Mouse (Mus musculus): ENCODE results near the gene Ppp1r3c. TPM values are rescaled to one million over a fixed set of nuclear protein-coding genes. Genes with fewer than 3 reads are reported as not detected.

Ppp1r3c gene
- 2.5 and 3.7 TPM in 2 replicates for polyA plus RNA-seq (2014; fragmentation: Nextera tagmentation; extraction: Ambion mirVana)

DNA sequence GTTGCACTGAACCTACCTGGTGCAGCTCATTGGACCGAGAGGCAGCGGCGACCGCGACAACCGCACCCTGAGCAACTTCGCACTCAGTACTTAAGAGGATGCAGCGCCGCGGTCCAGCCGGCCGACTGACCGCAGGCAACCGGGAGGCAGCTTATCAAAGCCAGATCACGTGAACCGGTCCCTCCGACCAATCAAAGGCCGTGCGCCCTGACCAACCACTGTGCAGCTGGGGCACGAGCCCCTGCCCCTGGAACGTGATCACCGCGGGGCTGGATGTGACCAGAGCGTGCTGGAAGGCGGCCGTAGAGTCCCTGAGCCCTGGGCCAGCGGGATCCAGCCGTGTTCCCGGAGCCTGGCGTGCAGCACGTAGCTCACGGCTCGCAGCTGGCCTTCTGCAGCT is at the start of gene Ppp1r3c:
Gene Ppp1r3c (minus strand): TSS at position 117 of the 400 bp plus-strand sequence.
- 0% methylated on average over 33 of the region's 33 CpGs for WGBS

DNA sequence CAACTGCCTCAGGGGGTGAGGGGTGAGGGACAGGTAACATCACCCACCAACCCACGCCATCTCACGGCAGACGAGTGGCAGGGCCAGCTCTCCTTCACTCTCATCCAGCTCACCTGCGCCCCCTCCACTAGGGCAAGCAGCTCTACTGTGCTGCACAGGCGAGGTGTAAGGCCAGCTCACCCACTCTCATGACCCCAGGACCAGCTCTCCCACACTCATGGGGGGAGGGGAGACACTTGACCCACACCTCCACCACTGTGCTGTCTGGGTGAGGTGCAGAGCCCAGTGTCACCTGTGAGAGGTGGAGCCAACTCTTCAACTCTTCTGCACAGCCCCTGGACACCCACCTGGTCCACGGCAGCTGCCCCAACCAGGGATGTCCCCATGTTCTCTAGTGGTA is 46.7 kb upstream of the Ppp1r3c start:
- H3K9me3 ChIP-seq (ENCODE audit: control insufficient read depth, low read length) = no peaks in the 10 kb centered on the region
- H3K27ac ChIP-seq (ENCODE audit: low read depth, low read length) = no peak overlapping the region
- H3K4me2 ChIP-seq (ENCODE audit: low read depth) = no peak overlapping the region
- no peak overlapping the region for H3K4me3 ChIP-seq (ENCODE audit: low read depth, low read length)
- DNase-seq (ENCODE audit: low spot score) (no peak), ATAC-seq (ENCODE audit: insufficient read depth, low FRiP score, low TSS enrichment) (no peak)
- no peaks in the 10 kb centered on the region for H3K27me3 ChIP-seq (ENCODE audit: control insufficient read depth, insufficient read depth, low read length)
- 84% methylated on average over 6 of the region's 6 CpGs for WGBS
- H3K36me3 ChIP-seq (ENCODE audit: control insufficient read depth, insufficient read depth, low read length) = no peaks in the 10 kb centered on the region
- H3K4me1 ChIP-seq (ENCODE audit: control insufficient read depth, insufficient read depth, low read length) = no peaks in the 10 kb centered on the region
- H3K9ac ChIP-seq (ENCODE audit: low read length) = no peak overlapping the region

More for the DNA sequence above, at the start of gene Ppp1r3c:
- no peaks in the 10 kb centered on the region for H3K36me3 ChIP-seq (ENCODE audit: control insufficient read depth, insufficient read depth, low read length)
- peak within 1 kb of the TSS; percentile 46 for H3K4me2 ChIP-seq (ENCODE audit: low read depth)
- H3K9ac ChIP-seq (ENCODE audit: low read length) = peak within 1 kb of the TSS; percentile 66
- peak within 1 kb of the TSS; percentile 38 for H3K4me3 ChIP-seq (ENCODE audit: low read depth, low read length)
- DNase-seq (ENCODE audit: low spot score) (peak; percentile 94), ATAC-seq (ENCODE audit: insufficient read depth, low FRiP score, low TSS enrichment) (peak; percentile 99)
- no peaks in the 10 kb centered on the region for H3K9me3 ChIP-seq (ENCODE audit: control insufficient read depth, low read length)
- H3K27ac ChIP-seq (ENCODE audit: low read depth, low read length) = peak within 1 kb of the TSS; percentile 40
- H3K4me1 ChIP-seq (ENCODE audit: control insufficient read depth, insufficient read depth, low read length) = no peaks in the 10 kb centered on the region
- no peaks in the 10 kb centered on the region for H3K27me3 ChIP-seq (ENCODE audit: control insufficient read depth, insufficient read depth, low read length)

DNA sequence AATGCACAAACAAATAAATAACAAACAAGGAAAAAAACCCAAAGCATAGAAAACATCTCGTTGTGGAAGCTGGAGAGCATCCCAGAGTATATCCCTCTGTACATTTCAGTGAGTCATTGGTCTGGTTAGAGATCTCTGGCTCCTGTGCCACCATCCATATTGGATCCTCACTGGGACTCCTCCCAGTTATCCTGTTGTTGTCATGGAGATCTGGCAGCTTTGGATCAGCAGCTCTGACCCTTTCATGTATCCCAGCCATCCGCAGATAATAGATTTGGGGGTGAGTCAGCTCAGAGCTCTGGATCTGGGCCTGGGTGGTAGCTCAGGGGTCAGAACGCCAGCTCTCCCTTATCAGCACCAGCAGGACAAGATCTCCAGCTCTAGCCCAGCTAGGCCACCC is 46.1 kb upstream of the Ppp1r3c start:
- Histone ChIP-seq H3K9ac (ENCODE audit: low read length) (no peak overlapping the region), H3K27ac (ENCODE audit: low read depth, low read length) (no peak overlapping the region), H3K36me3 (ENCODE audit: control insufficient read depth, insufficient read depth, low read length) (no peaks in the 10 kb centered on the region), H3K4me2 (ENCODE audit: low read depth) (no peak overlapping the region), H3K27me3 (ENCODE audit: control insufficient read depth, insufficient read depth, low read length) (no peaks in the 10 kb centered on the region), H3K4me1 (ENCODE audit: control insufficient read depth, insufficient read depth, low read length) (no peaks in the 10 kb centered on the region), H3K4me3 (ENCODE audit: low read depth, low read length) (no peak overlapping the region), H3K9me3 (ENCODE audit: control insufficient read depth, low read length) (no peaks in the 10 kb centered on the region)
- DNase-seq (ENCODE audit: low spot score) (no peak), ATAC-seq (ENCODE audit: insufficient read depth, low FRiP score, low TSS enrichment) (no peak)
- 83% methylated on average over 3 of the region's 3 CpGs for WGBS

GRCm38 (mm10) chr19:36781996-36782395 is 45.5 kb upstream of the Ppp1r3c start:
- no peaks in the 10 kb centered on the region for H3K36me3 ChIP-seq (ENCODE audit: control insufficient read depth, insufficient read depth, low read length)
- no peak overlapping the region for H3K4me2 ChIP-seq (ENCODE audit: low read depth)
- no peaks in the 10 kb centered on the region for H3K4me1 ChIP-seq (ENCODE audit: control insufficient read depth, insufficient read depth, low read length)
- H3K4me3 ChIP-seq (ENCODE audit: low read depth, low read length) = no peak overlapping the region
- WGBS = 82% methylated on average over 3 of the region's 3 CpGs
- H3K9me3 ChIP-seq (ENCODE audit: control insufficient read depth, low read length) = no peaks in the 10 kb centered on the region
- DNase-seq (ENCODE audit: low spot score) (no peak), ATAC-seq (ENCODE audit: insufficient read depth, low FRiP score, low TSS enrichment) (no peak)
- no peaks in the 10 kb centered on the region for H3K27me3 ChIP-seq (ENCODE audit: control insufficient read depth, insufficient read depth, low read length)
- no peak overlapping the region for H3K27ac ChIP-seq (ENCODE audit: low read depth, low read length)
- no peak overlapping the region for H3K9ac ChIP-seq (ENCODE audit: low read length)

DNA sequence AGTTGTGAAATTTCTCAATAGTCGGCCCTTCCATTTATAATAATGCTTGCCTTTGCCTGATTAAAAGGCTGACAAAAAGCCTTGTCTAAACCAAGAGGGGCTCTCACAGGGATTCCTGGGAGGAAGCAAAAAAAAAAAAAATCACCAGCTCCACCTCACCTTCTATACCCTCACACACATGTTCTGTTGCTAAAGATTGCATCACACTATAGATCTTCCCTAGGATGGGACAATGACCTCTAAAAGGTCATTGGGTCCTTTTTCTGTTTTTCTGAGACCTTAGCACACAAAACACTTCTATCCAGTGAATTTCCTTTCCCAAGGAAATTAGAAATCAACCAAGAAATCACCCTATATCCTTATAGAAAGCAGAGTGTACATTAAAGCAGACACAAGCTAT is 43.9 kb upstream of the Ppp1r3c start:
- ATAC-seq (ENCODE audit: insufficient read depth, low FRiP score, low TSS enrichment) = no peak
- Histone ChIP-seq H3K4me1 (ENCODE audit: control insufficient read depth, insufficient read depth, low read length) (no peaks in the 10 kb centered on the region), H3K9me3 (ENCODE audit: control insufficient read depth, low read length) (no peaks in the 10 kb centered on the region), H3K36me3 (ENCODE audit: control insufficient read depth, insufficient read depth, low read length) (no peaks in the 10 kb centered on the region), H3K4me3 (ENCODE audit: low read depth, low read length) (no peak overlapping the region), H3K4me2 (ENCODE audit: low read depth) (no peak overlapping the region), H3K27ac (ENCODE audit: low read depth, low read length) (no peak overlapping the region), H3K9ac (ENCODE audit: low read length) (no peak overlapping the region), H3K27me3 (ENCODE audit: control insufficient read depth, insufficient read depth, low read length) (no peaks in the 10 kb centered on the region)
- WGBS = 89% methylated on average over 1 of the region's 1 CpGs
- no peak for DNase-seq (ENCODE audit: low spot score)

GRCm38 (mm10) chr19:36779765-36780164 is 43.3 kb upstream of the Ppp1r3c start:
- ATAC-seq (ENCODE audit: insufficient read depth, low FRiP score, low TSS enrichment) = no peak
- WGBS = 89% methylated on average over 3 of the region's 3 CpGs

DNA sequence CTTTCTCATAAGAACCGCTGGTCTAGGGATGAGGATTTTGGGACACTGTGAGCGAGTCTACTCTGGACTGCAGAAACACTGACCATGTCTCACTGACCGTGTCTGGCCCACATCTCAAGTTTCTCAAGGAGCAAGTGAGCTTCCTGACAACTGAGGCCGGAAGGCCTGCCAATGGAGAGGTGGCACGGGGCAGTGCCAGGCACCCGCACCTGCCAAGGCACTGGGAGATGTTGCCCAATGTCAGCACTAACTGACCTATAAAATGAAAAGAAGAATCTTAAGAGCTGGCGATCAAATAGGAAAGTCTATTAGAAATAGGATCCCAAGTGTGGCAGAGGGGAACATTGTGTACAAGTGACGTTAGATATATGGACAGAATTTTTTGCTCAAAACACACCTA is 39.1 kb upstream of the Ppp1r3c start:
- no peak for ATAC-seq (ENCODE audit: insufficient read depth, low FRiP score, low TSS enrichment)
- DNase-seq (ENCODE audit: low spot score) = no peak
- Histone ChIP-seq H3K4me1 (ENCODE audit: control insufficient read depth, insufficient read depth, low read length) (no peaks in the 10 kb centered on the region), H3K4me2 (ENCODE audit: low read depth) (no peak overlapping the region), H3K9me3 (ENCODE audit: control insufficient read depth, low read length) (no peaks in the 10 kb centered on the region), H3K9ac (ENCODE audit: low read length) (no peak overlapping the region), H3K36me3 (ENCODE audit: control insufficient read depth, insufficient read depth, low read length) (no peaks in the 10 kb centered on the region), H3K27ac (ENCODE audit: low read depth, low read length) (no peak overlapping the region), H3K4me3 (ENCODE audit: low read depth, low read length) (no peak overlapping the region), H3K27me3 (ENCODE audit: control insufficient read depth, insufficient read depth, low read length) (no peaks in the 10 kb centered on the region)
- 94% methylated on average over 8 of the region's 8 CpGs for WGBS

More at GRCm38 (mm10) chr19:36779765-36780164, 43.3 kb upstream of the Ppp1r3c start:
- no peak overlapping the region for H3K4me2 ChIP-seq (ENCODE audit: low read depth)
- no peak overlapping the region for H3K9ac ChIP-seq (ENCODE audit: low read length)
- DNase-seq (ENCODE audit: low spot score) = no peak
- H3K9me3 ChIP-seq (ENCODE audit: control insufficient read depth, low read length) = no peaks in the 10 kb centered on the region
- H3K27me3 ChIP-seq (ENCODE audit: control insufficient read depth, insufficient read depth, low read length) = no peaks in the 10 kb centered on the region
- H3K36me3 ChIP-seq (ENCODE audit: control insufficient read depth, insufficient read depth, low read length) = no peaks in the 10 kb centered on the region
- no peak overlapping the region for H3K4me3 ChIP-seq (ENCODE audit: low read depth, low read length)
- no peaks in the 10 kb centered on the region for H3K4me1 ChIP-seq (ENCODE audit: control insufficient read depth, insufficient read depth, low read length)
- no peak overlapping the region for H3K27ac ChIP-seq (ENCODE audit: low read depth, low read length)

DNA sequence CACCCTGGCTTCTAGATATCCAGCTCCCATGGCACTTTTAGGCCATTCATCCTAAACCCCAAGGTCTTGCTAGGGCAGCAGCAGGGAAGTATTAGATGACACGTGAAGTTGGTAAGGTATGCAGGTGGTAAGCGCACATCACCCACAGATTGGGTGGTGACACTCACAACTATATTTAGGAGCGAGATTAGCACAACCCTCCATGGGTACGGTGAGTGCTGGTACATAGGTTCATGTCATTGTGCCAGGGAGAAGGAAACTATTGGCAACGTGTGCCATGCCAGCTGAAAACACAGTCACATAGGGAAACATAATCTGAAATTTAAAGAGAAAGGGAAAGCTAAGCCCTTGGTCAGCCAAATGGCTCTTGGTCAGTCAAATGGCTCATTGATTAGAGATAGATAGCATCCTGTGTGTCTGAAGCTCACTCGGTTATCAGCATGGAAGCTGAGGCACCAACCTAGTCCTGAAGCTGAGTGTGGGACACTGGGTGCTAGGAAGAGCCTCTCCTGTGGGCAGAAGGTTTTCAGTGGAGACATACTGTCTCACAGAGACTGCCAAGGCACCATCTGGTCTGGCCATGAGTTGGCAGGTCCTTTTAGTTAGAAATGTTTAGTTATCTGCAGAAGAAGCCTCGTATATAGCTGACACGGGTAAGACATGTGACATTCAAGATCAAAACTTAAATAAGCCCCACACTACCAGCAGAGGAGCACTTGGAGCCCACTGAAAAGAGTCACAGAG is 37.4 kb upstream of the Ppp1r3c start:
- H3K9ac ChIP-seq (ENCODE audit: low read length) = no peak overlapping the region
- no peak for ATAC-seq (ENCODE audit: insufficient read depth, low FRiP score, low TSS enrichment)
- H3K4me2 ChIP-seq (ENCODE audit: low read depth) = no peak overlapping the region
- no peaks in the 10 kb centered on the region for H3K4me1 ChIP-seq (ENCODE audit: control insufficient read depth, insufficient read depth, low read length)
- no peak overlapping the region for H3K4me3 ChIP-seq (ENCODE audit: low read depth, low read length)
- no peaks in the 10 kb centered on the region for H3K9me3 ChIP-seq (ENCODE audit: control insufficient read depth, low read length)
- 90% methylated on average over 8 of the region's 8 CpGs for WGBS
- no peaks in the 10 kb centered on the region for H3K36me3 ChIP-seq (ENCODE audit: control insufficient read depth, insufficient read depth, low read length)
- no peak for DNase-seq (ENCODE audit: low spot score)
- no peaks in the 10 kb centered on the region for H3K27me3 ChIP-seq (ENCODE audit: control insufficient read depth, insufficient read depth, low read length)
- no peak overlapping the region for H3K27ac ChIP-seq (ENCODE audit: low read depth, low read length)

DNA sequence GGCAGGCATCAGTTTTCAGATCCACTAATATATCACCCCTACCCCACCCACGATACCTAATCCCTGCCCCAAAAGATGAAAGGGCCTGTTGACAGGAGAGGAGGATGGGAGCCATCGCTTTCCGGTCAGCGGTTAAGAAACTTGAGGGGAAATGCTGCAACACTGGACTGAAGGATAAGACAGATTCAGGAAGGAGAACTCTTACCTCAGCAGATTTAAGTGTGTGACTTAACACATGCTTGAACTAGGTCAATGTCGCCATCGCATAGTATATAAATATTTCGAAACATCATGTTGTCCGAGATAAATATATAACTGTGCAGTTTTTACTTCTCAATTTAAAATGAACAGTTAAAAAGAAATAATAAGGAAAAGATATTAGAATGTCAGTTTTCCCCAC is 31.6 kb upstream of the Ppp1r3c start:
- Histone ChIP-seq H3K4me1 (ENCODE audit: control insufficient read depth, insufficient read depth, low read length) (no peaks in the 10 kb centered on the region), H3K9ac (ENCODE audit: low read length) (no peak overlapping the region), H3K9me3 (ENCODE audit: control insufficient read depth, low read length) (no peaks in the 10 kb centered on the region), H3K27ac (ENCODE audit: low read depth, low read length) (no peak overlapping the region), H3K4me3 (ENCODE audit: low read depth, low read length) (no peak overlapping the region), H3K36me3 (ENCODE audit: control insufficient read depth, insufficient read depth, low read length) (no peaks in the 10 kb centered on the region), H3K4me2 (ENCODE audit: low read depth) (no peak overlapping the region), H3K27me3 (ENCODE audit: control insufficient read depth, insufficient read depth, low read length) (no peaks in the 10 kb centered on the region)
- WGBS = 87% methylated on average over 8 of the region's 8 CpGs
- DNase-seq (ENCODE audit: low spot score) (no peak), ATAC-seq (ENCODE audit: insufficient read depth, low FRiP score, low TSS enrichment) (no peak)

Data from neural tube, embryonic 11.5 days (tissue).